Mouse (Mus musculus): ENCODE results near the gene Gm10061.
"Not testable (repeated sequence)": the region's sequence is repeated elsewhere in the genome, so short reads cannot be mapped to it uniquely, and the experiment has no call there.

Gene Gm10061

GRCm38 (mm10) chr16:89150786-89151185, at the start of gene Gm10061:
Gene Gm10061 (plus strand): TSS chr16:89151086.
- no peak for DNase-seq (ENCODE audit: low spot score in 2 of 2)

- DNase-seq (ENCODE audit: low spot score in 2 of 2), result no peak
Observed at GRCm38 (mm10) chr16:89140551-89140950, 10.3 kb upstream of the Gm10061 start, which contains the start of gene Gm6358. Gene Gm6358 (plus strand): TSS chr16:89140851.

GRCm38 (mm10) chr16:89157652-89158051, 6.8 kb downstream of the Gm10061 start, which contains the start of gene Gm9789:
Gene Gm9789 (plus strand): TSS chr16:89157952.
- DNase-seq (ENCODE audit: low spot score in 2 of 2), result no peak

GRCm38 (mm10) chr16:89169190-89169589, 18.3 kb downstream of the Gm10061 start, which contains the start of gene Gm7735:
Gene Gm7735 (plus strand): TSS chr16:89169490.
- DNase-seq (ENCODE audit: low spot score in 2 of 2), result not testable (repeated sequence)

GRCm38 (mm10) chr16:89174435-89174834, 23.5 kb downstream of the Gm10061 start, which contains the start of gene 1110057P08Rik:
Gene 1110057P08Rik (plus strand): TSS chr16:89174735.
- DNase-seq (ENCODE audit: low spot score in 2 of 2), result no peak

GRCm38 (mm10) chr16:89188621-89189020, 37.7 kb downstream of the Gm10061 start:
- DNase-seq (ENCODE audit: low spot score in 2 of 2), result no peak

Data from frontal cortex, postnatal 14 days (tissue).